Mouse (Mus musculus): ENCODE measurements at regions not wholly inside any gene's neighbourhood (a gene's known extent, or its start where the extent isn't known, plus 50 kb on each side); places are given as distances from the start of the nearest gene placed in this dataset.

DNA sequence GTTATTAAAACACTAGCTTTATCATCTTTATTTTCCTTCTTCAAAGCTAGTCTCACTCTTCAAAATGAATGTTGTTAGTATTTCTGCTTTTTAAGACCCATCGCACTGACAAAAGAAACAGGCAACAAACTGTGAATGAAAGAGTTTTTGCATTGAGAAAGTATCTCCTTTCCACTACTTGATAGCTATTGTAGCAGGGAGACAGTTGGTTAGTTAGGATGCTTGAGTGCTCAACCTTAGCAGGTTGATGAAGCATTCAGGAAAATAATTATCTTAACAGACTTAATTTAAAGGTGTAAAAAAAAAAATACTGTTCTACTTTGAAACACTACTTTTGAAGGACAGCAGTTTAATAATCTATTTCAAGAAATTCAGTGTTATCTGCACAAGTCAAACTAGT is 305.9 kb downstream of the Fgf10 start:
- no peak overlapping the region for H3K27ac ChIP-seq (ENCODE audit: insufficient read depth, low read depth)
- no peaks in the 10 kb centered on the region for H3K79me2 ChIP-seq (replicated peaks; ENCODE audit: control insufficient read depth, extremely low read depth, insufficient read depth, poor library complexity, severe bottlenecking)
- TF ChIP-seq USF1 (IDR thresholded peaks at IDR 0.05; ENCODE audit: low read depth, low read length) (no peak), EP300 (IDR thresholded peaks at IDR 0.05; ENCODE audit: low read length) (no peak), ZC3H11A (IDR thresholded peaks at IDR 0.05; ENCODE audit: low read depth, low read length) (no peak), MAZ (IDR thresholded peaks at IDR 0.05; ENCODE audit: low read depth, low read length) (no peak)
- H3K4me3 ChIP-seq (replicated peaks in 1 of 3; ENCODE audit: low read depth in 2 of 3, low read length in 2 of 3, poor library complexity in 1 of 3): no peak overlapping the region
- no peak overlapping the region for H3K4me2 ChIP-seq (ENCODE audit: insufficient read depth, low read depth, poor library complexity, severe bottlenecking)
- H3K4me1 ChIP-seq (ENCODE audit: control insufficient read depth in 1 of 2, insufficient read depth in 2 of 2): peaks cover 0 to 5% of the 10 kb centered on the region in 2 experiments; a peak in 1 of 4 replicates
- H3K36me3 ChIP-seq (replicated peaks in 1 of 2; ENCODE audit: control insufficient read depth in 1 of 2, insufficient read depth in 1 of 2, low read length in 1 of 2): no peaks in the 10 kb centered on the region
- DNase-seq (ENCODE audit: extremely low read depth): no peak
- no peak overlapping the region for H3K9ac ChIP-seq (ENCODE audit: insufficient read depth, low read depth)
- H3K27me3 ChIP-seq (replicated peaks): no peaks in the 10 kb centered on the region
- H3K9me3 ChIP-seq (replicated peaks; ENCODE audit: low read length): no peaks in the 10 kb centered on the region
- dilution Hi-C loops (cut with MboI; ENCODE audit: extremely low pct_ligation_motif_present, extremely low pct_unique_long_range_greater_than_20kb, low sequenced_read_pairs) (no loop called here), in situ Hi-C loops (cut with MboI; ENCODE audit: low pct_ligation_motif_present, low pct_unique_long_range_greater_than_20kb, low sequenced_read_pairs) (no loop called here)

DNA sequence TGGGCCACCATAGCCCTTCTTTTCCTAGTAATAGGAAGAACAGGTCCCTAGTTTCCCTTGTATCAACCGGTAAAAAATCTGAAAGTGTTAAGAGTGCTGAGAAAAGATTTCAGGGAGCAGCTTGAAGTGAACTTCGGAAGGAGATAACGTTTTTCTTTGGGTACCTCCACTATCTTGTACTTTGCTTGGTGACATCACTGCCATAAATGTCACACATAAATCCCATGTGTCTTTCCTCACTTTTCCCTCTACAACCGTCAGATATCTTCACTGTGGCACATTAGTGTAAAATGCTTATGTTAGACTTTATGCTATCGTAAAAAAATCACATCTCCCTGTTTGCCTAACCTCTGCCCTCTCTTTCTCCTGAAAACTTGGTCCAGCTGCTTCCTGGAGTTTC is 309.9 kb downstream of the Fgf10 start:
- H3K27ac ChIP-seq (ENCODE audit: insufficient read depth, low read depth): no peak overlapping the region
- no peak for DNase-seq (ENCODE audit: extremely low read depth)
- no peaks in the 10 kb centered on the region for H3K36me3 ChIP-seq (replicated peaks in 1 of 2; ENCODE audit: control insufficient read depth in 1 of 2, insufficient read depth in 1 of 2, low read length in 1 of 2)
- H3K4me1 ChIP-seq (ENCODE audit: control insufficient read depth in 1 of 2, insufficient read depth in 2 of 2): peaks cover 2 to 8% of the 10 kb centered on the region in 2 experiments; a peak in 1 of 4 replicates
- dilution Hi-C loops (cut with MboI; ENCODE audit: extremely low pct_ligation_motif_present, extremely low pct_unique_long_range_greater_than_20kb, low sequenced_read_pairs): no loop called here
- no peak for TF ChIP-seq NELFE (IDR thresholded peaks at IDR 0.05; ENCODE audit: low read depth, low read length)
- TF ChIP-seq CHD1 (IDR thresholded peaks at IDR 0.05; ENCODE audit: low read depth, low read length): no peak
- TF ChIP-seq USF2 (conservative IDR thresholded peaks at IDR 0.05; ENCODE audit: low read depth, low read length): no peak
- no peak for TF ChIP-seq UBTF (IDR thresholded peaks at IDR 0.05; ENCODE audit: low read depth, low read length)
- TF ChIP-seq ZKSCAN1 (IDR thresholded peaks at IDR 0.05; ENCODE audit: borderline replicate concordance, low read depth, low read length): no peak
- no peak for TF ChIP-seq USF1 (IDR thresholded peaks at IDR 0.05; ENCODE audit: low read depth, low read length)
- TF ChIP-seq CTCF (conservative IDR thresholded peaks at IDR 0.05 in 1 of 2, IDR thresholded peaks at IDR 0.05 in 1 of 2; ENCODE audit: low read depth in 2 of 2, low read length in 2 of 2): no peak
- TF ChIP-seq ZMIZ1 (IDR thresholded peaks at IDR 0.05; ENCODE audit: low read depth, low read length): no peak
- no peak for TF ChIP-seq RAD21 (IDR thresholded peaks at IDR 0.05; ENCODE audit: low read depth, low read length)
- no peak for TF ChIP-seq MXI1 (IDR thresholded peaks at IDR 0.05; ENCODE audit: low read depth, low read length)
- no peak for TF ChIP-seq SIN3A (IDR thresholded peaks at IDR 0.05; ENCODE audit: low read length)
- no peak for TF ChIP-seq KAT2A (IDR thresholded peaks at IDR 0.05; ENCODE audit: insufficient replicate concordance, low read length)
- H3K79me2 ChIP-seq (replicated peaks; ENCODE audit: control insufficient read depth, extremely low read depth, insufficient read depth, poor library complexity, severe bottlenecking): no peaks in the 10 kb centered on the region
- H3K27me3 ChIP-seq (replicated peaks): no peaks in the 10 kb centered on the region
- H3K9ac ChIP-seq (ENCODE audit: insufficient read depth, low read depth): no peak overlapping the region
- in situ Hi-C loops (cut with MboI; ENCODE audit: low pct_ligation_motif_present, low pct_unique_long_range_greater_than_20kb, low sequenced_read_pairs): no loop called here
- H3K9me3 ChIP-seq (replicated peaks; ENCODE audit: low read length): no peaks in the 10 kb centered on the region
- no peak overlapping the region for H3K4me2 ChIP-seq (ENCODE audit: insufficient read depth, low read depth, poor library complexity, severe bottlenecking)
- no peak overlapping the region for H3K4me3 ChIP-seq (replicated peaks in 1 of 3; ENCODE audit: low read depth in 2 of 3, low read length in 2 of 3, poor library complexity in 1 of 3)
